Mouse (Mus musculus) kidney, embryonic 16.5 days (tissue): ENCODE measurements around the gene Dnal1. TPM values are rescaled to one million over a fixed set of nuclear protein-coding genes. Genes with fewer than 3 reads are reported as not detected.
A peak's percentile ranks its signal among the peaks of the same experiment; 100 is the strongest.

Experiments used
- ATAC-seq: fragments of 200-750 bp; cut with Nextera tagmentation; 2 replicates; pipeline ENCODE4 v1.8.0; 2017; ENCODE audit warnings: moderate TSS enrichment; ENCODE audit not compliant: low FRiP score, low TSS enrichment
- H3K27ac ChIP-seq: fragments of 300-500 bp; sonication (generic); 2 replicates; pipeline ENCODE4 v1.5.1; 2014; ENCODE audit warnings: low read length
- H3K27me3 ChIP-seq: fragments of 300-500 bp; sonication (generic); 2 replicates; pipeline ENCODE4 v1.6.1; 2014; ENCODE audit warnings: low read length, control low read depth, mixed read lengths; ENCODE audit not compliant: insufficient read depth
- H3K36me3 ChIP-seq: fragments of 300-500 bp; sonication (generic); 2 replicates; pipeline ENCODE4 v1.6.1; 2014; ENCODE audit warnings: low read length, control low read depth, mixed read lengths; ENCODE audit not compliant: insufficient read depth
- H3K4me1 ChIP-seq: fragments of 300-500 bp; sonication (generic); 2 replicates; pipeline ENCODE4 v1.6.1; 2014; ENCODE audit warnings: low read length, control low read depth, mixed read lengths; ENCODE audit not compliant: insufficient read depth
- H3K4me2 ChIP-seq: fragments of 300-500 bp; sonication (generic); replicated peaks from 2 replicates; pipeline ENCODE4 v1.6.1; 2014; ENCODE audit warnings: low read depth, low read length
- H3K4me3 ChIP-seq: fragments of 300-500 bp; sonication (generic); 2 replicates; pipeline ENCODE4 v1.5.1; 2014; ENCODE audit warnings: mild to moderate bottlenecking, low read length
- H3K9ac ChIP-seq: fragments of 300-500 bp; sonication (generic); replicated peaks from 2 replicates; pipeline ENCODE4 v1.6.1; 2014; ENCODE audit warnings: low read length
- H3K9me3 ChIP-seq: fragments of 300-500 bp; sonication (generic); 2 replicates; pipeline ENCODE4 v1.6.1; 2016; ENCODE audit warnings: low read length, control low read depth
- WGBS: fragments of 180-500 bp; shearing (Covaris S2); extraction: QIAGEN DNeasy Blood & Tissue Kit; methylation state at CpG from one replicate; pipeline ENCODE4 v1.1.7; 2014; 5-methylcytosine and 5-hydroxymethylcytosine counted together
- polyA plus RNA-seq: library from polyadenylated mRNA; unstranded; fragments of >200 nt; fragmentation: Nextera tagmentation; extraction: Ambion mirVana; gene quantifications from 2 replicates; pipeline ENCODE4 v1.2.1, GENCODE M21; 2015

The Dnal1 gene
- polyA plus RNA-seq, 1 experiment from 2014 or later, result 4.2 TPM

- 42% methylated on average over 6 of the region's 6 CpGs for WGBS
Observed at GRCm38 (mm10) chr12:84113676-84114075, 490 bp upstream of the Dnal1 start.

DNA sequence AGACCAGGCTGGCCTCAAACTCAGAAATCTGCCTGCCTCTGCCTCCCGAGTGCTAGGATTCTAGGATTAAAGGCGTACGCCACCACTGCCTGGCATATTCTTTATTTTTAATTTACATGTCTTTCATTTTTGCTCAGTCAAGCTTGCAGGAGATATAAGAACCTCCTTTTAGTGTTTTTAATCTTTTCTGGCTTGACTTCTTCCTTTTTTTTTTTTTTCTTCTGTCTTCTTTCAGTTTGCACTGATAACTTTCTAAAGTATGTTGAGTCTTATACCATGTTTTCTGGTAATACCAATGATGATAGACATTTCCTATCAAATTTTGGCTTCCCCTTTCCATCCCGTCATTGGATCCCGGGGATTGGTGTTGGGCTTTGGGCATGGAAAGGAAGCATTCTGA is 5.4 kb downstream of the Dnal1 start:
- Histone ChIP-seq H3K4me2 (no peak overlapping the region), H3K9ac (no peak overlapping the region), H3K4me3 (no peak overlapping the region), H3K4me1 (peaks cover 7% of the 10 kb centered on the region), H3K9me3 (no peaks in the 10 kb centered on the region), H3K27me3 (no peaks in the 10 kb centered on the region), H3K36me3 (no peaks in the 10 kb centered on the region), H3K27ac (no peak overlapping the region)
- ATAC-seq, result no peak
- WGBS, result 96% methylated on average over 5 of the region's 5 CpGs

More at GRCm38 (mm10) chr12:84113676-84114075, 490 bp upstream of the Dnal1 start:
- H3K4me2 ChIP-seq, result peak overlapping the region; percentile 66
- H3K9ac ChIP-seq, result peak overlapping the region; percentile 50; the same call in 1 of the 2 replicates
- no peaks in the 10 kb centered on the region for H3K27me3 ChIP-seq
- H3K4me3 ChIP-seq, result peak overlapping the region; percentile 82
- no peaks in the 10 kb centered on the region for H3K36me3 ChIP-seq
- peaks cover 7% of the 10 kb centered on the region for H3K4me1 ChIP-seq
- no peak overlapping the region for H3K27ac ChIP-seq
- ATAC-seq, result no peak
- H3K9me3 ChIP-seq, result no peaks in the 10 kb centered on the region

DNA sequence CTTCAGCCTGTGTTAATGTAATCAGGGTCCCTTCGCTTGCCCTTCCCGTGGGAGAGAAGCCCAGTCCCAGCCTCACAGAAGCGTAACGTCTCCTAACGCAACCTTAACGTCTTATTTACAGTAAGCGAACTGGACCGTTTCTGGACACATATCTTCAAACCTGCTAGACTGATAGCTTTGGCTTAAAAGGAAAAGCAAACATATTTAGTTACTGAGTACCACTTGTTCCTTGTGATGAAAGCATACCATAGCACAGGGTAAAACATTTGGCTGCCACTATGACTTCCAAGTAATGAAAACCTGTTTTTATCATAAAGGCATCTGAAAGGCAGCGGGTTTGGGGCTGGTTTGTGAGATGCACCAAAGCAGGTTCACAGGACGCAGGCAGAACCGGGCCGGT is 11.7 kb downstream of the Dnal1 start:
- H3K27ac ChIP-seq, result no peak overlapping the region
- 64% methylated on average over 12 of the region's 12 CpGs for whole genome bisulfite sequencing

GRCm38 (mm10) chr12:84126899-84127298 is 12.7 kb downstream of the Dnal1 start:
- no peaks in the 10 kb centered on the region for H3K9me3 ChIP-seq
- H3K9ac ChIP-seq, result no peak overlapping the region
- ATAC-seq, result no peak
- no peak overlapping the region for H3K4me2 ChIP-seq
- peaks cover 11% of the 10 kb centered on the region for H3K36me3 ChIP-seq
- 86% methylated on average over 2 of the region's 2 CpGs for WGBS
- H3K4me1 ChIP-seq, result no peaks in the 10 kb centered on the region
- no peak overlapping the region for H3K27ac ChIP-seq
- no peaks in the 10 kb centered on the region for H3K27me3 ChIP-seq
- no peak overlapping the region for H3K4me3 ChIP-seq

More for the DNA sequence above, 11.7 kb downstream of the Dnal1 start:
- no peaks in the 10 kb centered on the region for H3K27me3 ChIP-seq
- no peak overlapping the region for H3K4me3 ChIP-seq
- no peak overlapping the region for H3K4me2 ChIP-seq
- ATAC-seq, result no peak
- H3K4me1 ChIP-seq, result no peaks in the 10 kb centered on the region
- H3K9me3 ChIP-seq, result no peaks in the 10 kb centered on the region
- H3K36me3 ChIP-seq, result peaks cover 5% of the 10 kb centered on the region; the same call in 1 of the 2 replicates
- H3K9ac ChIP-seq, result no peak overlapping the region

- no peak overlapping the region for H3K27ac ChIP-seq
- WGBS, result 85% methylated on average over 6 of the region's 6 CpGs
Observed at GRCm38 (mm10) chr12:84128576-84128975, 14.4 kb downstream of the Dnal1 start.

DNA sequence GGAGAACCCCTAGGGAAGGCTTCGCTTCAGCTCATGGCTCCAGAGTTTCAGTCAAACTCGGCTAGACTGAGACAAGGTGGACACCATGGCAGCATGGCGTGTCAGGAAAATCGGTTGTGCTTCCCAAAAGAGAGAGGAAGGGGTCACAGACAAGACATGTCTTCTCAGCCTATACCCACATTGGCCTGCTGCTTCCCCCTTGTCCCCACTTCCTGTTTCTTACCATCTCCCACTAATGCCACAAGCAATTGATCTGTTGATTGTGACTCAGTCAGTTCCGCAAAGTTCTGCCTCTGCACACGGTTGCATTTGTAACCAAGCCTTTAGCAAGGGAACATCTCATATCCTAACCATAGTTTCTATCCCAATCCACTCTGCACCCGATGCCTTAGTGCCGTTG is 15.8 kb downstream of the Dnal1 start:
- H3K4me1 ChIP-seq, result no peaks in the 10 kb centered on the region
- H3K4me2 ChIP-seq, result no peak overlapping the region
- no peak overlapping the region for H3K4me3 ChIP-seq
- no peak overlapping the region for H3K27ac ChIP-seq
- ATAC-seq, result no peak
- no peaks in the 10 kb centered on the region for H3K27me3 ChIP-seq
- H3K9ac ChIP-seq, result no peak overlapping the region
- 95% methylated on average over 8 of the region's 8 CpGs for WGBS
- no peaks in the 10 kb centered on the region for H3K9me3 ChIP-seq
- H3K36me3 ChIP-seq, result peaks cover 17% of the 10 kb centered on the region

More at GRCm38 (mm10) chr12:84128576-84128975, 14.4 kb downstream of the Dnal1 start:
- H3K36me3 ChIP-seq, result peaks cover 17% of the 10 kb centered on the region
- no peak overlapping the region for H3K9ac ChIP-seq
- no peaks in the 10 kb centered on the region for H3K4me1 ChIP-seq
- ATAC-seq, result no peak
- H3K4me2 ChIP-seq, result no peak overlapping the region
- no peak overlapping the region for H3K4me3 ChIP-seq
- H3K9me3 ChIP-seq, result no peaks in the 10 kb centered on the region
- no peaks in the 10 kb centered on the region for H3K27me3 ChIP-seq

DNA sequence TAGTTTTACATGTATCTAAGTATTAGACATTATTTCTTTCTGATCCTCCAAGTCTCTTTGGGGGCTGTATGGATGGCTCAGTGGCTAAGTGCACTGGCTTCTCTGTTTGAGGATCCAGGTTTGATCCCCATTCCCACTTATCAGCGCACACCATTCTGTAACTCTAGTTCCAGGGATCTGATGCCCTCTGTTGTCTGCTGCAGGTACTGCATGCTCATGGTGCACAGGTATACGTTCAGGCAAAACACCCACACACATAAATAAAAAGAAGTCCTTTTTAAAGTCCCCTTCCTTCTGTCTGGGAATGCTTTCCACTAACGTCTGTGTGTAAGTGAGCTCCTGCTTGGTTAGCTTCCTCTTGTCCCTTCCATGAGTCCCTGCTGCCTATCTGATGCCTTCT is 18.1 kb downstream of the Dnal1 start:
- Histone ChIP-seq H3K9me3 (no peaks in the 10 kb centered on the region), H3K4me3 (no peak overlapping the region), H3K4me2 (no peak overlapping the region), H3K4me1 (no peaks in the 10 kb centered on the region), H3K36me3 (peaks cover 28% of the 10 kb centered on the region), H3K27ac (no peak overlapping the region), H3K9ac (no peak overlapping the region), H3K27me3 (no peaks in the 10 kb centered on the region)
- no peak for ATAC-seq
- 67% methylated on average over 3 of the region's 3 CpGs for WGBS

DNA sequence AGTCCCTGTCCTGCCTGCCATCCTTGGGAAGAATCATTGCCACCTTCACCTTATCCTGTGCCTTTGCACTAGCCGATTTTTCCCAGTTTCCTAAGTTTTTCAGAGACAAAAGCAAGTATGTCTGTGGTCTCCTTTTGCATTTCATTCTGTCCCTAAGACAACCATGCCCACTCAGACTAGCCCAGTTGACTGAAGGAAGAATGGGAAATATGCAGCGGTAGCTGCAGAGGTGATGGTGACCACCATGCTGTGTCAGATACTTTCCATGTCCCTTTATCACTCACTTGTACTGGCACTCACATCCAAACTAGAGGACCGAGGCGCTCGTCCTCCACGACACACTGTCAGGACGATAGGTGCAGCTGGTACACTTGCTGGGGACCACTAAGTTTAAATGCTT is 23.0 kb downstream of the Dnal1 start:
- Histone ChIP-seq H3K4me1 (no peaks in the 10 kb centered on the region), H3K27me3 (no peaks in the 10 kb centered on the region), H3K36me3 (peaks cover 21% of the 10 kb centered on the region), H3K9me3 (no peaks in the 10 kb centered on the region), H3K4me2 (no peak overlapping the region), H3K4me3 (no peak overlapping the region), H3K9ac (no peak overlapping the region), H3K27ac (no peak overlapping the region)
- 93% methylated on average over 7 of the region's 7 CpGs for WGBS
- no peak for ATAC-seq

DNA sequence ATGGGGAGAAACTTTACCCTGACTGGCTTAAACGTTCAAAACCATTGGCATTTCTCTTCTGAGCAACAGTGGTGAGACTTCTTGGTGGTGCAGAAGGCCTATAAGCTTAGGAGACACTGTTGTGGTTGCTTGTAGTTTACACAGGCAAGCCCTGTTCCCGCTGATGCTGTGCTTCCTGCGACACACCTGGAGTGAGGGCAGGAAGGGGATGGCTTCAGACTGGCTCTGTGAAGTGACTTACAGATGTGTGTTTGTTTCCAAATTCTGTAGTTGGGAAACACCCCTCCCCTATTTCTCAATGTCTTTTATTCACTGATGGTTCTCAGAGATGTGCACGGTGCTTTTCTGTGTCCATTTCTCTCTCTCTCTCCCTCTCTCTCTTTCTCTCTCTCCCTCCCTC is 26.0 kb downstream of the Dnal1 start:
- no peak for ATAC-seq
- no peak overlapping the region for H3K27ac ChIP-seq
- H3K27me3 ChIP-seq, result no peaks in the 10 kb centered on the region
- H3K4me1 ChIP-seq, result no peaks in the 10 kb centered on the region
- no peak overlapping the region for H3K4me2 ChIP-seq
- no peaks in the 10 kb centered on the region for H3K9me3 ChIP-seq
- H3K36me3 ChIP-seq, result peaks cover 18% of the 10 kb centered on the region
- H3K4me3 ChIP-seq, result no peak overlapping the region
- H3K9ac ChIP-seq, result no peak overlapping the region
- WGBS, result 75% methylated on average over 4 of the region's 4 CpGs

DNA sequence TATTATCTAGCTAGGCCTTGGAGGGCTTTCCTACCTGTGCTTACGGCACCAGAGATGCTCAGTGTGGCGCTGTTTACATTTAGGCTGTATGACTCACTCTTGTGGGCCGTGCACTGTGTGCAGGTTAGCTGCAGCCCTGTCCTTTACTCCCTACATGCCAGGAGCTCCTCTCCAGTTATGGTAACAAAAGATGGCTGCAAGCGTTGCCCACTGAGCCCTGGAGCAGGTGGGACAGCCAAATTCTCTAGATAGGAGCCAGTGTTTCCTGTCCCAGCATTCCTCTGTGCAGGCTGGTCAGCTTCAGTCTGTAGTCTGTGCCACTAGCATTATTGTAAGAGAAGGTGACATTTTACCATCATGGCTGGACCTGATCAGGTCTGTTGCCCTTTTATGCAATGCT is 27.1 kb downstream of the Dnal1 start:
- Histone ChIP-seq H3K9me3 (no peaks in the 10 kb centered on the region), H3K4me3 (no peak overlapping the region), H3K27ac (no peak overlapping the region), H3K4me1 (no peaks in the 10 kb centered on the region), H3K9ac (no peak overlapping the region), H3K4me2 (no peak overlapping the region), H3K27me3 (no peaks in the 10 kb centered on the region), H3K36me3 (peaks cover 13% of the 10 kb centered on the region)
- 83% methylated on average over 4 of the region's 4 CpGs for WGBS
- ATAC-seq, result no peak
